Mouse (Mus musculus) limb, embryonic 13.5 days (tissue): ENCODE data around the gene Rpl27a. TPM values are rescaled to one million over a fixed set of nuclear protein-coding genes. Genes with fewer than 3 reads are reported as not detected.

Experiments used
- microRNA-seq: library from miRNA; unstranded; fragments of <30 nt; microRNA quantifications from one replicate; pipeline ENCODE4, GENCODE M21; 2016
- polyA plus RNA-seq: library from polyadenylated mRNA; unstranded; fragments of >200 nt; fragmentation: Nextera tagmentation; extraction: Ambion mirVana; gene quantifications from 2 replicates; pipeline ENCODE4 v1.2.1, GENCODE M21; 2015

Rpl27a gene
- polyA plus RNA-seq, 1 experiment from 2014 or later = 145 TPM

Small RNA genes lying within 50 kb of the gene (microRNA-seq; reads per million reads assigned to microRNA genes)
- gene Gm47284 = not detected

Other genes starting within 250 kb of the Rpl27a start
- gene Stk33, start 80.1 kb upstream of the Rpl27a start, polyA plus RNA-seq = 1.5 and 1.6 TPM in 2 replicates
- gene Trim66, start 11.0 kb upstream of the Rpl27a start, polyA plus RNA-seq = 0.04 and 0.05 TPM in 2 replicates
- 40.6 and 47.3 TPM in 2 replicates for gene St5, start 184.5 kb downstream of the Rpl27a start, polyA plus RNA-seq
- gene Akip1, start 184.5 kb downstream of the Rpl27a start, polyA plus RNA-seq = 33.3 and 37.8 TPM in 2 replicates
- 0.19 TPM in 2 replicates for gene BC051019, start 204.7 kb downstream of the Rpl27a start, polyA plus RNA-seq
- gene Ascl3, start 212.6 kb downstream of the Rpl27a start, polyA plus RNA-seq = not detected in 2 replicates
- gene Tmem9b, start 233.7 kb downstream of the Rpl27a start, polyA plus RNA-seq = 46.8 and 47.8 TPM in 2 replicates